Mouse (Mus musculus) stomach, postnatal 0 days (tissue): ENCODE measurements at regions not wholly inside any gene's neighbourhood (a gene's known extent, or its start where the extent isn't known, plus 50 kb on each side); places are given as distances from the start of the nearest gene placed in this dataset.

ENCODE experiments used
- ATAC-seq: fragments of 200-750 bp; cut with Nextera tagmentation; 2 replicates; pipeline ENCODE4 v1.8.0; 2017; ENCODE audit not compliant: low FRiP score, low TSS enrichment
- DNase-seq: peaks from one replicate; pipeline ENCODE4 v3.0.0-alpha.2; 2016; ENCODE audit warnings: low spot score
- H3K27ac ChIP-seq: fragments of 300-500 bp; sonication (generic); replicated peaks from 2 replicates; pipeline ENCODE4 v1.5.1; 2014; ENCODE audit warnings: mild to moderate bottlenecking, control low read depth
- H3K27me3 ChIP-seq: fragments of 300-500 bp; sonication (generic); 2 replicates; pipeline ENCODE4 v1.6.1; 2014; ENCODE audit warnings: low read length; ENCODE audit not compliant: control insufficient read depth, insufficient read depth
- H3K36me3 ChIP-seq: fragments of 300-500 bp; sonication (generic); 2 replicates; pipeline ENCODE4 v1.6.1; 2014; ENCODE audit warnings: low read length, mixed read lengths; ENCODE audit not compliant: control insufficient read depth, insufficient read depth
- H3K4me1 ChIP-seq: fragments of 300-500 bp; sonication (generic); replicated peaks from 2 replicates; pipeline ENCODE4 v1.6.1; 2014; ENCODE audit warnings: antibody characterized with exemption; ENCODE audit not compliant: control insufficient read depth, insufficient read depth
- H3K4me2 ChIP-seq: fragments of 300-500 bp; sonication (generic); replicated peaks from 2 replicates; pipeline ENCODE4 v1.6.1; 2014; ENCODE audit warnings: low read depth, mild to moderate bottlenecking, control low read depth, moderate library complexity
- H3K4me3 ChIP-seq: fragments of 300-500 bp; sonication (generic); 2 replicates; pipeline ENCODE4 v1.5.1; 2014; ENCODE audit warnings: low read depth, low read length, control low read depth
- H3K9ac ChIP-seq: fragments of 300-500 bp; sonication (generic); 2 replicates; pipeline ENCODE4 v1.6.1; 2014; ENCODE audit warnings: mild to moderate bottlenecking, low read length, control low read depth, mixed read lengths
- H3K9me3 ChIP-seq: fragments of 300-500 bp; sonication (generic); 2 replicates; pipeline ENCODE4 v1.6.1; 2016; ENCODE audit warnings: low read length; ENCODE audit not compliant: control insufficient read depth
- CTCF ChIP-seq: IDR thresholded peaks from 2 replicates; pipeline ENCODE4 v1.5.1; 2016; ENCODE audit warnings: antibody characterized with exemption, low read depth, mild to moderate bottlenecking, moderate library complexity
- EP300 ChIP-seq: optimal IDR thresholded peaks from 2 replicates; pipeline ENCODE3; 2016; ENCODE audit warnings: antibody characterized with exemption
- WGBS: fragments of 180-500 bp; shearing (Covaris S2); extraction: QIAGEN DNeasy Blood & Tissue Kit; methylation state at CpG from one replicate; pipeline ENCODE4 v1.1.7; 2014; 5-methylcytosine and 5-hydroxymethylcytosine counted together

GRCm38 (mm10) chr15:62962681-62963080, 882.3 kb downstream of the Gsdmc2 start:
- Histone ChIP-seq H3K4me3 (no peak overlapping the region), H3K9ac (no peak overlapping the region), H3K27me3 (no peaks in the 10 kb centered on the region), H3K36me3 (no peaks in the 10 kb centered on the region), H3K4me1 (no peaks in the 10 kb centered on the region), H3K27ac (no peak overlapping the region), H3K4me2 (no peak overlapping the region), H3K9me3 (no peaks in the 10 kb centered on the region)
- TF ChIP-seq EP300 (no peak), CTCF (no peak)
- ATAC-seq (no peak), DNase-seq (no peak)
- WGBS = 46% methylated on average over 5 of the region's 5 CpGs

- ATAC-seq = no peak
- Histone ChIP-seq H3K36me3 (no peaks in the 10 kb centered on the region), H3K4me3 (no peak overlapping the region), H3K27me3 (no peaks in the 10 kb centered on the region), H3K4me2 (no peak overlapping the region), H3K4me1 (no peaks in the 10 kb centered on the region), H3K9ac (no peak overlapping the region), H3K27ac (no peak overlapping the region), H3K9me3 (no peaks in the 10 kb centered on the region)
- 84% methylated on average over 1 of the region's 1 CpGs for WGBS
- TF ChIP-seq CTCF = no peak
- TF ChIP-seq EP300 = no peak
- DNase-seq = no peak
Observed at GRCm38 (mm10) chr15:62960623-62961022, 884.4 kb downstream of the Gsdmc2 start.

- no peak overlapping the region for H3K4me2 ChIP-seq
- WGBS = 81% methylated on average over 2 of the region's 2 CpGs
- no peaks in the 10 kb centered on the region; the same call in 1 of the 2 replicates for H3K4me1 ChIP-seq
- H3K9ac ChIP-seq = no peak overlapping the region
- H3K36me3 ChIP-seq = no peaks in the 10 kb centered on the region
- no peak for TF ChIP-seq EP300
- TF ChIP-seq CTCF = no peak
- no peak overlapping the region for H3K4me3 ChIP-seq
- DNase-seq (no peak), ATAC-seq (no peak)
- no peak overlapping the region for H3K27ac ChIP-seq
- H3K27me3 ChIP-seq = no peaks in the 10 kb centered on the region
- no peaks in the 10 kb centered on the region for H3K9me3 ChIP-seq
Observed at GRCm38 (mm10) chr15:62958506-62959330, 886.3 kb downstream of the Gsdmc2 start.

- H3K4me3 ChIP-seq = no peak overlapping the region
- H3K27ac ChIP-seq = no peak overlapping the region
- H3K36me3 ChIP-seq = no peaks in the 10 kb centered on the region
- DNase-seq (no peak), ATAC-seq (no peak)
- no peaks in the 10 kb centered on the region for H3K27me3 ChIP-seq
- no peaks in the 10 kb centered on the region for H3K9me3 ChIP-seq
- no peaks in the 10 kb centered on the region; the same call in 1 of the 2 replicates for H3K4me1 ChIP-seq
- 72% methylated on average over 1 of the region's 1 CpGs for WGBS
- H3K9ac ChIP-seq = no peak overlapping the region
- no peak for TF ChIP-seq EP300
- no peak for TF ChIP-seq CTCF
- no peak overlapping the region for H3K4me2 ChIP-seq
Observed at GRCm38 (mm10) chr15:62954889-62955288, 890.1 kb downstream of the Gsdmc2 start.

- no peak overlapping the region for H3K4me2 ChIP-seq
- no peak for ATAC-seq
- H3K27ac ChIP-seq = no peak overlapping the region
- H3K4me1 ChIP-seq = no peaks in the 10 kb centered on the region; the same call in 1 of the 2 replicates
- H3K9me3 ChIP-seq = no peaks in the 10 kb centered on the region
- TF ChIP-seq CTCF (no peak), EP300 (no peak)
- H3K27me3 ChIP-seq = no peaks in the 10 kb centered on the region
- no peaks in the 10 kb centered on the region for H3K36me3 ChIP-seq
- DNase-seq = no peak
- no peak overlapping the region for H3K4me3 ChIP-seq
- H3K9ac ChIP-seq = no peak overlapping the region
- WGBS = 72% methylated on average over 9 of the region's 9 CpGs
Observed at GRCm38 (mm10) chr15:62954322-62954820, 890.6 kb downstream of the Gsdmc2 start.
